Mouse (Mus musculus) bone marrow macrophage, adult 2 months (primary cell): ENCODE results near the gene Plcd4. TPM values are rescaled to one million over a fixed set of nuclear protein-coding genes. Genes with fewer than 3 reads are reported as not detected.

Experiments used
- H3K27ac ChIP-seq: 2 replicates; pipeline ENCODE4 v1.5.1; 2012; ENCODE audit warnings: low read depth, low read length; ENCODE audit not compliant: insufficient read depth
- H3K4me1 ChIP-seq: 2 replicates; pipeline ENCODE4 v1.6.1; 2012; ENCODE audit warnings: low read length; ENCODE audit not compliant: control insufficient read depth, insufficient read depth
- H3K4me3 ChIP-seq: 2 replicates; pipeline ENCODE4 v1.5.1; 2012; ENCODE audit warnings: mild to moderate bottlenecking, low read length, moderate library complexity; ENCODE audit not compliant: insufficient read depth
- CTCF ChIP-seq: IDR thresholded peaks from 2 replicates; pipeline ENCODE4 v1.5.1; 2012; ENCODE audit warnings: low read depth, mild to moderate bottlenecking, low read length, moderate library complexity
- POLR2A ChIP-seq: IDR thresholded peaks from 2 replicates; pipeline ENCODE4 v1.6.1; 2012; ENCODE audit warnings: mild to moderate bottlenecking, low read depth, low read length, borderline replicate concordance
- polyA plus RNA-seq: library from polyadenylated mRNA; stranded (reverse); fragments of >200 nt; gene quantifications from 2 replicates; pipeline ENCODE4 v1.2.4, GENCODE M21; 2012; ENCODE audit not compliant: missing spikeins, insufficient read depth, insufficient read length

The Plcd4 gene
- polyA plus RNA-seq, 1 experiment: not detected

DNA sequence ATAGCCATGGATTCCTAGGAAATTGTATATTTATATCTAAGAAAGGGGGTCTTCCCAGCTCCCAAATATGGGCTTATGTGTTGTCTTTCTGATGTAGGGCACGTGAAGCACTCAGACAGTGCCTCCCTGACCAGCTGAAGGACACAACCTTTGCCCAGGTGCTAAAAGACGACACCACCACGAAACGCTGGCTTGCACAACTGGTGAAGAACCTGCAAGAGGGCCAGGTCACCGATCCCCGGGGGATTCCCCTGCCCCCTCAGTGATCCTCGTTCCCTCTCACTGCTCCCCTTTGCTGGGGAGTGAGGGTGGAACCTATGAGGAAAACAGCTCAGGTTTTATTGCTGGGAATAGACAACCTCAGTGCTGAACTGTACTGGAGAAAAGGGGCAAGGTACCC lies 14.1 kb upstream of the Plcd4 start:
- TF ChIP-seq CTCF (no peak), POLR2A (no peak)
- Histone ChIP-seq H3K4me1 (no peaks in the 10 kb centered on the region), H3K27ac (no peak overlapping the region), H3K4me3 (no peak overlapping the region)

- TF ChIP-seq POLR2A (no peak), CTCF (no peak)
Observed at GRCm38 (mm10) chr1:74538650-74539049, 4.0 kb upstream of the Plcd4 start.

GRCm38 (mm10) chr1:74544184-74544583 lies 1.5 kb downstream of the Plcd4 start, which contains the start of gene Usp37:
Gene Usp37, minus strand, starts transcription at chr1:74544284.
- Histone ChIP-seq H3K27ac (no peak within 1 kb of the TSS), H3K4me1 (no peaks in the 10 kb centered on the region), H3K4me3 (no peak within 1 kb of the TSS)
- TF ChIP-seq CTCF (no peak), POLR2A (no peak)

More at GRCm38 (mm10) chr1:74538650-74539049, 4.0 kb upstream of the Plcd4 start:
- H3K27ac ChIP-seq: no peak overlapping the region
- no peaks in the 10 kb centered on the region for H3K4me1 ChIP-seq
- H3K4me3 ChIP-seq: no peak overlapping the region

- H3K4me1 ChIP-seq: no peaks in the 10 kb centered on the region
- no peak overlapping the region for H3K4me3 ChIP-seq
- no peak overlapping the region for H3K27ac ChIP-seq
- TF ChIP-seq CTCF (no peak), POLR2A (no peak)
Observed at GRCm38 (mm10) chr1:74559061-74559460, 16.4 kb downstream of the Plcd4 start.

DNA sequence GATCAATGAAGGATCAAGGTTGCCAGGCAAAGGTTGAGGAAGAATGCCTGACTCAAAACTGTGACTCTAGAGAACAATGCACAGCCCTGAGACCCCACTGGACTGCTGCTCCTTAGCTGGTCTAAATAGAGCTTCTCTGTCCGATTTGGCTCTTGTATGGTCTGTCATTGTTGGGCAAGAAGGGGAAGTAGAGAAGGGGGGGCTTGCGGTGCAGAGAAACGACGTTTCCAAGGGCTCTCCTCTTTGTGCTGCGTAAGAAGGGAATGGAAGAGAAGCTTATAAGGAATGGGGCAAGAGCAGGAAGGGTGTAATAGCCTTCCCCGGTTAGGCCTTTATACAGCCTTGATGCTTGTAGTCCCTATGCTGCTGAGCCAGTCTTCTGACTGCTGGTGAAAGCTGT lies 23.1 kb downstream of the Plcd4 start:
- Histone ChIP-seq H3K4me3 (no peak overlapping the region), H3K4me1 (no peaks in the 10 kb centered on the region), H3K27ac (no peak overlapping the region)
- TF ChIP-seq CTCF: no peak
- no peak for TF ChIP-seq POLR2A

- TF ChIP-seq POLR2A: no peak
- TF ChIP-seq CTCF: no peak
- no peak overlapping the region for H3K4me3 ChIP-seq
- no peaks in the 10 kb centered on the region for H3K4me1 ChIP-seq
- H3K27ac ChIP-seq: no peak overlapping the region
Observed at GRCm38 (mm10) chr1:74569739-74570719, 27.3 kb downstream of the Plcd4 start.

DNA sequence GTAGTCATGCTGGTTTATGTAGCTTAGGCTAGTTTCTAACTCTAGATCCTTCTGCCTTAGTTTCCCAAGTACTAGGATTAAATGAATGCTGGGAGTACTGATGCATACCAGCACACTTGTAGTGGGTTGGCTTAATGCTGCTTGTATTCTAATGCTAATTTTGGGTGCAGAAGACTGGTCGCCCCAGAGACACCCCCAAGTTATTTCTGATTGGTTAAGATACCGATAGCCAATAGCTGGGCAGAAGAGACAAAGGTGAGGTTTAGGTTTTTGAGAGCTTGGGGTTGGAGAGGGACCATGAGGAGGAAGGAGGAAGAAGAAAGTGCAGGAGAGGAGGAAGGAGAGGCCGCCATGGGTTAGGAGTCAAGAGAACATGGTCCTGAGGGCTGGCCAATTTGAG lies 39.9 kb downstream of the Plcd4 start:
- H3K27ac ChIP-seq: no peak overlapping the region
- 0 out of 2 replicates have a peak, but pooled peaks cover 2% of the 10 kb centered on the region for H3K4me1 ChIP-seq
- H3K4me3 ChIP-seq: no peak overlapping the region
- TF ChIP-seq POLR2A (no peak), CTCF (no peak)

- peaks cover 8% of the 10 kb centered on the region for H3K4me1 ChIP-seq
- TF ChIP-seq POLR2A: no peak
- no peak overlapping the region for H3K4me3 ChIP-seq
- no peak overlapping the region for H3K27ac ChIP-seq
Observed at GRCm38 (mm10) chr1:74584616-74585398, 42.1 kb downstream of the Plcd4 start.

GRCm38 (mm10) chr1:74587233-74587772 lies 44.6 kb downstream of the Plcd4 start:
- Histone ChIP-seq H3K4me1 (peaks cover 8% of the 10 kb centered on the region), H3K27ac (peak overlapping the region; percentile 27)
- no peak for TF ChIP-seq POLR2A
- TF ChIP-seq CTCF: no peak

GRCm38 (mm10) chr1:74587773-74588445 lies 45.2 kb downstream of the Plcd4 start, which contains the start of the genes Zfp142 and Bcs1l:
Gene Zfp142, minus strand, starts transcription at chr1:74588246.
Gene Bcs1l, plus strand, starts transcription at chr1:74588289.
- Histone ChIP-seq H3K4me3 (peak within 1 kb of the TSS; percentile 67), H3K4me1 (peaks cover 8% of the 10 kb centered on the region), H3K27ac (peak within 1 kb of the TSS; percentile 27)
- no peak for TF ChIP-seq POLR2A
- no peak for TF ChIP-seq CTCF

More at GRCm38 (mm10) chr1:74587233-74587772, 44.6 kb downstream of the Plcd4 start:
- H3K4me3 ChIP-seq: peak overlapping the region; percentile 67
